Mouse (Mus musculus): ENCODE results near the gene Tfr2.

- TF ChIP-seq CTCF (IDR thresholded peaks at IDR 0.05; ENCODE audit: low read depth, low read length) (no peak), POLR2A (IDR thresholded peaks at IDR 0.05; ENCODE audit: insufficient read depth, low read length) (no peak)
Observed at GRCm38 (mm10) chr5:137608654-137609190, 39.1 kb downstream of the Tfr2 start.
